In the genomic region with DNA sequence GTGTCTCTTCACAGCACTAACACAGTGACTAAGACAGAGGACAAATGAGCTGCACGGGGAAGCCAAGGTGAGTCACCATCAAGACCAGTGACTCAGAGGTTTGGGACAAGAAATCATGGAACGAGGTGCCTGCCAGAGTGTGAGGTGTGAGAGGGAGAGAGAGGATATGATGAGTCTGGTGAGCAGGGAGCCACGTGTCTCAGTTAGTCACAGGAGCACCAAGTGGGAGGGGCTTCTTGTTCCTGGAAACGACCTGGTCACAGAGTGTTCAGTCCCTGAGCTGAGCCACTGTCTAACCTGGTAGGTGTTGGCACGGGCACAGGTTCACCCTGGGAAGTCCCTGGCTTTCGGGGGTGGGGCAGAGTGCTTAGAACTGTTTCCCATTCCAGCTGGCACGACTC, we compare ENCODE assay signal across 9 mouse cellular contexts. TPM values are rescaled to one million over a fixed set of nuclear protein-coding genes. Genes with fewer than 3 reads are reported as not detected.
A peak's percentile ranks its signal among the peaks of the same experiment; 100 is the strongest.
DNase-seq lines count a peak whose midpoint lies in the region; TF ChIP-seq lines count a peak whose summit lies in the region.
"Had no signal": no experiment of that assay in that cellular context is flagged by ENCODE, and none has a peak within 500 bp of the region (broad histone marks: within the 10 kb centered on the region; RNA-seq: fewer than 3 reads in every experiment).

No protein-coding gene starts in this region.

- no peak for TF ChIP-seq POLR2A in thymus, adult 2 months (IDR thresholded peaks at IDR 0.05; ENCODE audit: control insufficient read depth, extremely low read depth, insufficient read depth, low read length, poor library complexity)

- no peaks in the 10 kb centered on the region for H3K27me3 ChIP-seq in thymus, adult 2 months (ENCODE audit: control insufficient read depth, insufficient read depth, low read length)
- H3K27me3 ChIP-seq: liver, embryonic 13.5 days had no signal

- intact Hi-C loops in left cerebral cortex, adult 2 months (cut with DNase I) = loop anchor here (2.0 kb wide), 1 partner anchor 24 kb away; no protein-coding TSS in a partner anchor

- 51% methylated on average over 7 of the region's 7 CpGs for WGBS in thymus, adult 2 months

- no peaks in the 10 kb centered on the region for H3K4me1 ChIP-seq in thymus, adult 2 months (replicated peaks; ENCODE audit: control insufficient read depth, insufficient read depth, low read length)

- TF ChIP-seq CTCF in left cerebral cortex, adult 2 months (IDR thresholded peaks at IDR 0.05) = no peak
- no peak for TF ChIP-seq CTCF in thymus, adult 2 months (IDR thresholded peaks at IDR 0.05; ENCODE audit: borderline replicate concordance, control insufficient read depth, extremely low read depth, insufficient read depth, low read length, poor library complexity)

- no peaks in the 10 kb centered on the region for H3K36me3 ChIP-seq in thymus, adult 2 months (ENCODE audit: control insufficient read depth, insufficient read depth, low read length)
- H3K36me3 ChIP-seq: liver, embryonic 13.5 days had no signal

- no peak overlapping the region for H3K27ac ChIP-seq in left cerebral cortex, adult 2 months
- no peak overlapping the region for H3K27ac ChIP-seq in thymus, adult 2 months (ENCODE audit: control insufficient read depth, insufficient read depth, low read length)
- H3K27ac ChIP-seq: liver, embryonic 13.5 days had no signal

- no peak overlapping the region for H3K4me3 ChIP-seq in left cerebral cortex, adult 2 months
- no peak overlapping the region for H3K4me3 ChIP-seq in thymus, adult 2 months (ENCODE audit: control insufficient read depth, insufficient read depth, low read length)
- H3K4me3 ChIP-seq: liver, embryonic 13.5 days had no signal

- peak; percentile 42 to 66 for DNase-seq in frontal cortex, adult 2 months (ENCODE audit: extremely low spot score in 1 of 2, low spot score in 1 of 2)
- no peak for DNase-seq in frontal cortex, postnatal 25 days (ENCODE audit: low spot score in 2 of 2)
- peak; percentile 73 for DNase-seq in right cerebral cortex, adult 18-20 months
- no peak for DNase-seq in right cerebral cortex, postnatal 10 days (ENCODE audit: low spot score in 2 of 2)
- peak; percentile 78 for DNase-seq in fat pad, adult 2 months (ENCODE audit: extremely low read depth, low read depth, low spot score)
- DNase-seq in left cerebral cortex, adult 2 months (ENCODE audit: extremely low spot score in 1 of 2, low spot score in 2 of 2) = peak; percentile 35 to 52
- DNase-seq in natural killer cell, adult 2 months (ENCODE audit: low spot score in 2 of 2) = no peak
- DNase-seq in thymus, adult 2 months = no peak
- DNase-seq: liver, embryonic 13.5 days had no signal

RNA-seq across cellular contexts. Expression of gene Efhd2, which starts 54.2 kb away (rescaled TPM):
- 244 and 256 TPM in 2 replicates for polyA plus RNA-seq in frontal cortex, adult 2 months (2012; rRNA removed)
- total RNA-seq in left cerebral cortex, adult 2 months (2021) = 100 to 1,000 TPM; 271 to 279 TPM
- polyA plus RNA-seq in thymus, adult 2 months (2012; rRNA removed) = 120 and 128 TPM in 2 replicates

Comparison
In these comparisons a context has a peak if more than half of its experiments do, and no peak if none do; other contexts are left out.
1. DNase-seq: peak in frontal cortex, adult 2 months (2 of 2), right cerebral cortex, adult 18-20 months (single experiment), fat pad, adult 2 months (single experiment) and left cerebral cortex, adult 2 months (2 of 2); none in frontal cortex, postnatal 25 days (0 of 2), right cerebral cortex, postnatal 10 days (0 of 2), natural killer cell, adult 2 months (0 of 2) and thymus, adult 2 months (single experiment).